Mouse (Mus musculus): ENCODE measurements around the gene Klk1b4.

GRCm38 (mm10) chr7:44249248-44249647, 42.0 kb downstream of the Klk1b4 start:
- TF ChIP-seq CTCF (IDR thresholded peaks at IDR 0.05; ENCODE audit: low read depth, low read length) (no peak), POLR2A (IDR thresholded peaks at IDR 0.05; ENCODE audit: extremely low read depth, insufficient read depth, low read length) (no peak)

Data from liver, adult 2 months (tissue).